Mouse (Mus musculus): ENCODE measurements around the gene Vmn2r8.

- TF ChIP-seq CTCF (IDR thresholded peaks at IDR 0.05; ENCODE audit: control insufficient read depth, insufficient read depth, low read length) = no peak
- no peak for TF ChIP-seq POLR2A (IDR thresholded peaks at IDR 0.05; ENCODE audit: borderline replicate concordance, control insufficient read depth, low read depth, low read length)
Observed at GRCm38 (mm10) chr5:108774630-108775306, 33.9 kb downstream of the Vmn2r8 start, which contains the start of gene Rnf212.
